Mouse (Mus musculus): ENCODE data around the gene Mboat1.

Gene Mboat1

DNA sequence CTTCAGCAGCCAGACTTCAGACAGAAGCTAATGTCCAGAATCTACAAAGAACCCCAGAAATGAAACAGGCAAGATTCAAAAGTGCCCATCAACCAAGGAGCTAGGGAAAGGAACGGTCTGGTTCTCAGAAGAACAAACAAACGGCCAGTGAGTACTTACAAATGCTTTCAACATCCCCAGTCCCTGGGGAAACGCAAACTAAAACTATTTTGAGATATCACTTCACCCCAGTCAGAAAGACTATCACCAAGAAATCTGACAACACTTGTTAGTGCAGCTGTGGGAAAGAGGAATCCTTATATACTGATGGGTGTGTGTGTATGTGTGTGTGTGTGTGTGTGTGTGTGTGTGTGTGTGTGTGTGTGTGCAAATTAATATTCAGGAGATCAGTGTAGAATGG, 116.4 kb downstream of the Mboat1 start:
- DNase-seq: no peak

GRCm38 (mm10) chr13:30253636-30254264, 117.5 kb downstream of the Mboat1 start:
- no peak for DNase-seq

GRCm38 (mm10) chr13:30254421-30254820, 118.1 kb downstream of the Mboat1 start:
- DNase-seq: no peak

DNA sequence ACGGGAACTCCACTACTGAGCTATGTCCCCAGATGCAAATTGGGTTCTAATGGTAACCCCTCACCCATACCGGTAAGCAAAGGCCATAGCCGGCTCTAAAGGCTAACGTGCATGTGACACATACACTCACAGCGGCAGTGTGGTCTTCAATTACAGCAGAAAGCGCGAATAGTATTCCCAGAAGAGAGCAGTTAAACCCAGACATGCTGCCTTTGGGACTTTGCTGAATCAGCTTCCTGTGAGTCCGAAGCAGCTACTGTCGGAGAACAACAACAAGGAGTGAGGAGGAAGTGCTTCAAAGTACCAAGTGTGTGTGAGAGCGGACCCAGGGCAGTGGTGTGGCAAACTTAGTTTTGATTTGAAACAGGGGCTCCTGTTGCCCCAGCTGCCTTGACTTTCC, 122.5 kb downstream of the Mboat1 start:
- no peak for DNase-seq

- no peak for DNase-seq
These were observed 123.0 kb downstream of the Mboat1 start for GRCm38 (mm10) chr13:30259326-30259725.

DNA sequence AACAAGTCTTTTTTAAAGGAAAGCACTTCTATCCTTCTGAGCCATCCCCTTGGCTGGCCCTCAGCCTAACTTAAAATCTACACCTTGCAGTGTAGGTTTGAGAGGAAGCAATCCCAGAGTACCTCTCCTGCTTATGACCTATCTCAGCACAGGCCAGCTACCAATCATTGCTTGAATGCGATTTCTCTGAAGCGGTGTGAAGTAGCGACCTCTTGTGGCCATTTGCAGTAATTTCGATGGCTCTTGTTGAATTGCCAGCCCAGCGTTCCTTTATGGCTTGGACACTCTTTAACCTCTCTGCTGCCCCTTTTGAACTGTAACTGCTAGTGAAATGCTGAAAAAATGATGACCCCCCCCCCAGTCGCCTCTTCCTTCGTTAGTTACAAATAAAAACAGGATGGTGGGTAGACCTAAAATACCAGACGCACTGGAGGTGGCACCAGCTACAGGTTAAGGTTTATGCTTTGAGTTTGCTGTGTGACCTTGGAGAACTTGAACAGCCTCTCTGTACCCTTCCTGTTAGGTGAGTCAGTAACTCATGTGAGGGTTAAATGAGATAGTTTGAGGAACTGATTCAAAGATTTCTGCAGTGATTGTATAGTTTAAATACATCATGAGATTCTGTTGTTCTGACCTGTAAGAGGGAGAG, 123.7 kb downstream of the Mboat1 start:
- DNase-seq: peak; percentile 47 to 63

GRCm38 (mm10) chr13:30263681-30264080, 127.4 kb downstream of the Mboat1 start:
- no peak for DNase-seq

- DNase-seq: no peak
These were observed 128.0 kb downstream of the Mboat1 start for GRCm38 (mm10) chr13:30264303-30264702.

DNA sequence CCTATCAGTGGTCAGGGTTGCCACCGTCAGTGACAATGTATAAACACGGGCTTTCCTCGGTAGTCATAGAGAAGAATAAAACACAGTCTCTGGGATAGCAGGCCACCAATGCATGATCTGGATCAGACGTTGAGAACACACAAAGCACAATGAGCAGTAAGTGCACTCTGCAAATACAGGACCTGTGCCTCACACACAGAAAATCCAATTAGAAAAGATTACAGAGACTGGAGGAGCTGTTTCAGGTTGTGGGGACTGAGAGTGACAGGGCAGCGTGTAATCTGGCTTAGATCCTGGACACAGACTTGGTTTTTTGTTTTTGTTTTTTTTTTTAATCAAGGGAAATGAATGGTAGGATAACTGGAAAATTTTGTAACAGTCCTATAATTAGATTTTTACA, 128.5 kb downstream of the Mboat1 start:
- DNase-seq: no peak

DNA sequence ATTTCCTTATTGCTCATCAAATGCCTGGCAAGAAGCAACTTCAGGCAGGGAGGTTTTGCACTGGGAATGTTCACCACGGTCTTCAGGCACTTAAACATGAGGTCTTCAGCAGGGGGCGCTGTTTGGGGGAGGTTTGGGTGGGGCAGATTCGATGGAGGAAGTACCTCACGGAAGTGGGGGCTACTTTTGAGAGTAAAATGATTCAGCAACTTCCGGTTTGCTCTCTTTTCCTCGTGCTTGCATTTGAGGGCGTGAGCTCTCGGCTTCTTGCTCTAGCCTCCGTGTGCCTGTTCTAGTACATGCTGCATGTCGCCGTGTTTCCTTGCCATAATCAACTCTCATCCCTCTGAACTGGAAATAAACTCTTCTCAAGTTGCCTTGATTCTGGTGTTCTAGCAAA, 129.7 kb downstream of the Mboat1 start:
- no peak for DNase-seq

GRCm38 (mm10) chr13:30272040-30272686, 135.9 kb downstream of the Mboat1 start:
- DNase-seq: no peak
